Mouse (Mus musculus) cerebellum, adult (tissue): Measurements from ENCODE around the gene Sapcd1.
"Not testable (repeated sequence)": the region's sequence is repeated elsewhere in the genome, so short reads cannot be mapped to it uniquely, and the experiment has no call there.

Experiments
- ATAC-seq: cut with Nextera tagmentation; 2 replicates; pipeline ENCODE4 v1.9.2; 2017; ENCODE audit warnings: mild to moderate bottlenecking, moderate library complexity, mixed read lengths; ENCODE audit not compliant: insufficient number of reproducible peaks, low FRiP score, low TSS enrichment

Gene Sapcd1

GRCm38 (mm10) chr17:34995192-34995591 lies 32.6 kb downstream of the Sapcd1 start:
- not testable (repeated sequence) for ATAC-seq

GRCm38 (mm10) chr17:34994751-34995150 lies 33.1 kb downstream of the Sapcd1 start:
- no peak for ATAC-seq

- no peak for ATAC-seq
Measured at GRCm38 (mm10) chr17:34984218-34984617, 43.6 kb downstream of the Sapcd1 start.

- ATAC-seq = no peak
Measured at GRCm38 (mm10) chr17:34982328-34982727, 45.5 kb downstream of the Sapcd1 start.

- peak; percentile 86; the same call in 1 of the 2 replicates for ATAC-seq
Measured at GRCm38 (mm10) chr17:34981690-34982180, 46.1 kb downstream of the Sapcd1 start, which contains the start of gene Lsm2. Lsm2 (plus strand) TSS chr17:34981862.

- ATAC-seq = no peak
Measured at GRCm38 (mm10) chr17:34980655-34981054, 47.2 kb downstream of the Sapcd1 start.

GRCm38 (mm10) chr17:34979631-34980030 lies 48.2 kb downstream of the Sapcd1 start:
- no peak for ATAC-seq

GRCm38 (mm10) chr17:34978239-34978638 lies 49.6 kb downstream of the Sapcd1 start:
- no peak for ATAC-seq

- ATAC-seq = no peak
Measured at GRCm38 (mm10) chr17:34977000-34977399, 50.8 kb downstream of the Sapcd1 start.
